Mouse (Mus musculus) midbrain, postnatal 0 days (tissue): ENCODE measurements at regions not wholly inside any gene's neighbourhood (a gene's known extent, or its start where the extent isn't known, plus 50 kb on each side); places are given as distances from the start of the nearest gene placed in this dataset.

Experiments used
- ATAC-seq: fragments of 200-750 bp; cut with Nextera tagmentation; 2 replicates; pipeline ENCODE4 v1.8.0; 2017; ENCODE audit warnings: moderate number of reproducible peaks, mild to moderate bottlenecking, moderate TSS enrichment, moderate library complexity; ENCODE audit not compliant: low FRiP score
- DNase-seq: peaks from one replicate; pipeline ENCODE4 v3.0.0-alpha.2; 2015; ENCODE audit warnings: low spot score
- H3K27ac ChIP-seq: fragments of 300-500 bp; sonication (generic); 2 replicates; pipeline ENCODE4 v1.5.1; 2014; ENCODE audit warnings: low read depth, mild to moderate bottlenecking, low read length, mixed read lengths
- H3K27me3 ChIP-seq: fragments of 300-500 bp; sonication (generic); 2 replicates; pipeline ENCODE4 v1.6.1; 2014; ENCODE audit warnings: low read length, control low read depth, mixed read lengths; ENCODE audit not compliant: insufficient read depth
- H3K36me3 ChIP-seq: fragments of 300-500 bp; sonication (generic); 2 replicates; pipeline ENCODE4 v1.6.1; 2014; ENCODE audit warnings: low read length, control low read depth, mixed read lengths; ENCODE audit not compliant: insufficient read depth
- H3K4me1 ChIP-seq: fragments of 300-500 bp; sonication (generic); 2 replicates; pipeline ENCODE4 v1.6.1; 2014; ENCODE audit warnings: mild to moderate bottlenecking, control low read depth, antibody characterized with exemption, low read length, mixed read lengths; ENCODE audit not compliant: insufficient read depth
- H3K4me2 ChIP-seq: fragments of 300-500 bp; sonication (generic); 2 replicates; pipeline ENCODE4 v1.6.1; 2014; ENCODE audit warnings: low read depth, mild to moderate bottlenecking, low read length, mixed read lengths; ENCODE audit not compliant: poor library complexity, severe bottlenecking
- H3K4me3 ChIP-seq: fragments of 300-500 bp; sonication (generic); 2 replicates; pipeline ENCODE4 v1.5.1; 2014; ENCODE audit warnings: low read depth, mild to moderate bottlenecking, low read length, moderate library complexity
- H3K9ac ChIP-seq: fragments of 300-500 bp; sonication (generic); replicated peaks from 2 replicates; pipeline ENCODE4 v1.6.1; 2014; ENCODE audit warnings: mild to moderate bottlenecking, low read length, moderate library complexity, mixed read lengths; ENCODE audit not compliant: poor library complexity, severe bottlenecking
- H3K9me3 ChIP-seq: fragments of 300-500 bp; sonication (generic); 2 replicates; pipeline ENCODE4 v1.6.1; 2016; ENCODE audit warnings: low read length, control low read depth
- CTCF ChIP-seq: IDR thresholded peaks from 2 replicates; pipeline ENCODE4 v1.5.1; 2016; ENCODE audit warnings: antibody characterized with exemption, mild to moderate bottlenecking
- WGBS: fragments of 180-500 bp; shearing (Covaris S2); extraction: QIAGEN DNeasy Blood & Tissue Kit; methylation state at CpG from one replicate; pipeline ENCODE4 v1.1.7; 2014; 5-methylcytosine and 5-hydroxymethylcytosine counted together

- Histone ChIP-seq H3K27ac (no peak overlapping the region), H3K27me3 (no peaks in the 10 kb centered on the region), H3K4me1 (no peaks in the 10 kb centered on the region), H3K9ac (no peak overlapping the region), H3K9me3 (no peaks in the 10 kb centered on the region), H3K4me3 (no peak overlapping the region), H3K36me3 (no peaks in the 10 kb centered on the region), H3K4me2 (no peak overlapping the region)
- TF ChIP-seq CTCF: no peak
- ATAC-seq: no peak
- 90% methylated on average over 5 of the region's 5 CpGs for WGBS
- no peak for DNase-seq
These were observed 79.8 kb downstream of the Ets2 start for GRCm38 (mm10) chr16:95781681-95782080.

- Histone ChIP-seq H3K4me3 (no peak overlapping the region), H3K36me3 (no peaks in the 10 kb centered on the region), H3K9ac (no peak overlapping the region), H3K4me2 (no peak overlapping the region), H3K4me1 (no peaks in the 10 kb centered on the region), H3K27ac (no peak overlapping the region), H3K27me3 (no peaks in the 10 kb centered on the region), H3K9me3 (no peaks in the 10 kb centered on the region)
- DNase-seq (no peak), ATAC-seq (no peak)
- TF ChIP-seq CTCF: no peak
- WGBS: 74% methylated on average over 2 of the region's 2 CpGs
These were observed 78.6 kb downstream of the Ets2 start for GRCm38 (mm10) chr16:95780431-95780830.

DNA sequence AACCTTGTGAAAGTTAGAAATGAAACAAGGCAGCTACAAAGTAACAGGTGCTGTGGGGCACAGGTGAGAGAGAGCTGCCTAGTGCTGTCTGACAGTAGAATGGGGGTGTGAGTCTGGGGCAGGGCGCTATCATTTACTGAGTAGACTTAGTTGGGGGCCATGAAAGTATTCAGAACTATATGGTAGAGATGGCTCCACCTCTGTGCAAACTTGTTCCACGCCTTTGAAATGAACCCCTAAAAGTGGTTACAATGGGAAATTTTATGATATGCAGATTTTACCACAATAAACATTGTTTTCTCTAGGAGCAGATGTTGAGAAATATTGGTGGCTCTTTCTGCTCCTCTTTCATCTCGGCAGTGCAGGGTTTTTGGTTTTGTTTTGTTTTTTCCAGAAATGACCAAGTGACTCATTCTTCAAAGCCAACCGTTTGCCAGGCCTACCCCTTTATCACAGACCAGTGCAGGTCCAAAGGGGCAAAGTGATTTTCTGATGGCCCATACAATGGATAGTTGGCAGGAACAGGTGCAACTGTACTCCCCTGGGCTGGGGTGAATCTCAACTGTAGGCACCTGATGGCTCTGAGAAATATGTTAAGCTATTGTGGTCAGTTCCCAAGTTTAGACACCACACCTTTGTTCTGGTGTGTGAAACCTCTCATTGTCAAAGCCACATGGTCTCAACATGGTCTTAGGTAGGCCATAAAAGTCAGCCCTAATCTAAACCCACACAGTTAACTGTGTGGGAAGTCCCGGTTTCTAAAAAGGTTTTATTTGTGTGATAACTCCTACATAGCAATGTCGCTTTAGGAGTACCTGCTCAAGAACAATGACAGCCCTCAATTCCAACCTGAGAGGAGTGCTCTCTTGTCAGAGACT is 77.2 kb downstream of the Ets2 start:
- no peaks in the 10 kb centered on the region for H3K4me1 ChIP-seq
- H3K36me3 ChIP-seq: no peaks in the 10 kb centered on the region
- H3K4me3 ChIP-seq: no peak overlapping the region
- 93% methylated on average over 6 of the region's 6 CpGs for WGBS
- no peak overlapping the region for H3K27ac ChIP-seq
- H3K9me3 ChIP-seq: 0 out of 2 replicates have a peak, but pooled peaks cover 3% of the 10 kb centered on the region
- no peak for DNase-seq
- no peak overlapping the region for H3K4me2 ChIP-seq
- H3K27me3 ChIP-seq: no peaks in the 10 kb centered on the region
- no peak overlapping the region for H3K9ac ChIP-seq
- ATAC-seq: no peak
- TF ChIP-seq CTCF: no peak

- Histone ChIP-seq H3K36me3 (no peaks in the 10 kb centered on the region), H3K27me3 (no peaks in the 10 kb centered on the region), H3K4me2 (no peak overlapping the region), H3K27ac (no peak overlapping the region), H3K9me3 (0 out of 2 replicates have a peak, but pooled peaks cover 3% of the 10 kb centered on the region), H3K4me1 (no peaks in the 10 kb centered on the region), H3K9ac (no peak overlapping the region), H3K4me3 (no peak overlapping the region)
- no peak for TF ChIP-seq CTCF
- whole genome bisulfite sequencing: 62% methylated on average over 4 of the region's 4 CpGs
- no peak for ATAC-seq
- DNase-seq: no peak
These were observed 76.3 kb downstream of the Ets2 start for GRCm38 (mm10) chr16:95778173-95778572.

DNA sequence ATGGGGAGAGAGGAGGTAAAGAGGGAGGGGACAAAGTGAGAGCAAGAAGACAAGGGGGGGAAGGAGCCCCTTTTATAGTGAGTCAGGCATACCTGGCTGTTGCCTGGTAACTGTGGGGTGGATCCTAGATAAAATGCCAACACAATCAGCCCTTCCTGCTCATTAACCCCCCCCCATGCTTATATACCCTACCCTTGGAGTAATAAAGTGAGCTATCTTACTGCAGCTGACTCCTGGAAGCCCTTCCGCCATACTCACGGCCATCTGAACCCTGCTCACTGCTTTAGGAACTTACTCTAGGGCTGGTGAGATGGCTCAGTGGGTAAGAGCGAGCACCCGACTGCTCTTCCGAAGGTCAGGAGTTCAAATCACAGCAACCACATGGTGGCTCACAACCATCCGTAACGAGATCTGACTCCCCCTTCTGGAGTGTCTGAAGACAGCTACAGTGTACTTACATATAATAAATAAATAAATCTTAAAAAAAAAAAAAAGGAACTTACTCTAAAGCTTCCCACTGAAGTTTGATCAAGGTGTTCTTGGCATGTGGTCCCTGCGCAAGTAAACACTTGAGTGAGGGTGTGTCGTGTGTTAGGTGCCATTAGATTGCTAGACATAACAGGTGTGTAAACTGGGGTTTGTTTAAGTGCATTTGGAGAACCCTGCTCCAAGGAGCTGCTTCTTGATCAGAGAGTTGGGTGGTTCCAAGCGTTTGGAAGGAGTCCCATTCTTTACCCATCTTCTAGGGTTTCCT is 74.9 kb downstream of the Ets2 start:
- H3K27ac ChIP-seq: no peak overlapping the region
- no peaks in the 10 kb centered on the region for H3K36me3 ChIP-seq
- H3K4me2 ChIP-seq: no peak overlapping the region
- ATAC-seq: no peak
- TF ChIP-seq CTCF: no peak
- no peak overlapping the region for H3K9ac ChIP-seq
- H3K4me1 ChIP-seq: no peaks in the 10 kb centered on the region
- WGBS: 92% methylated on average over 10 of the region's 10 CpGs
- no peaks in the 10 kb centered on the region for H3K27me3 ChIP-seq
- DNase-seq: no peak
- 0 out of 2 replicates have a peak, but pooled peaks cover 3% of the 10 kb centered on the region for H3K9me3 ChIP-seq
- H3K4me3 ChIP-seq: no peak overlapping the region

DNA sequence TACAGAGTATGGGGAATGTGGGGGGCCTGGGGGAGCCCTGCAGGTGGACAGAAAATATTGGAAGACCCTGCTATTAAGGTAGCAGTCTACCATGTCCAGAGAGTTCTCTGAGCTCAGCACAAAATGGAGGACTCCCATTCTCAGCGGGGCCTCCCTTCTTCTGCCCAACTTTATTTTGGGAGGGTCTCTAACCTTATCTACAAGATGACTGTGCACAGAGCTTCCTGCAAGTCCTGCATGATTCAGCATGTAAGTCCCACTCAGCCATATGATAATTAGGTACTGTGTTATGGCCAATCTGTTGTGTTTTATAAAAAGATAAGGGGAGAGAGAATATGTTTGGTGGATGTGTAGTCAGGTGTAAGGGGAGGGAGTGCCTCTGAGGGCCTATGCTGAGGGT is 74.1 kb downstream of the Ets2 start:
- H3K4me3 ChIP-seq: no peak overlapping the region
- H3K27me3 ChIP-seq: no peaks in the 10 kb centered on the region
- 92% methylated on average over 1 of the region's 1 CpGs for WGBS
- H3K9ac ChIP-seq: no peak overlapping the region
- DNase-seq: no peak
- 0 out of 2 replicates have a peak, but pooled peaks cover 3% of the 10 kb centered on the region for H3K9me3 ChIP-seq
- H3K36me3 ChIP-seq: no peaks in the 10 kb centered on the region
- H3K4me2 ChIP-seq: no peak overlapping the region
- no peak overlapping the region for H3K27ac ChIP-seq
- no peaks in the 10 kb centered on the region for H3K4me1 ChIP-seq
- TF ChIP-seq CTCF: no peak
- no peak for ATAC-seq
